Mouse (Mus musculus): ENCODE results near the gene Fam129c.

Fam129c gene

DNA sequence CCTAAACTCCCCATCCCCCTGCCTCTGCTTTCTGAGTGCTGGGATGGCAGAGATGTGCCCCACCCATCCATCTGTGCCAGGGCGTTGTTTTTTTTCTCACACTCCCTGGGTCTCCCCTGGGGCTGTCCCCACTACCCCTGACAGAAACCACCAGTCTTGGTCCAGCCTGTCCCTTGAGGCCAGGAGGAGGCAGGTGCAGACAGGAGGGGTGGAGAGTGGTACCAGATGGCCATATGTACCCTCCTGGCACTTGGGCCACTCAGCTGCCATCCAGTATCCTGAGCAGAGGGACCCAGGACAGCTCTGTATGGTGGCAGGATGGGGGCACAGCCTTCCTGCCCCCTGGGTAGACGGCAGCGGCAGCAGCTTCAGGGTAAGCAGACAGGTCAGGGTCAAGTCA, at the start of gene Fam129c:
Fam129c (plus strand) TSS at position 198 of the 400 bp plus-strand sequence.
- in situ Hi-C loops (cut with MboI; ENCODE audit: unreplicated experiment in 2 of 2) = loop anchor here (5.0 kb wide), 2 partner anchors 35 kb away; no protein-coding TSS in a partner anchor

DNA sequence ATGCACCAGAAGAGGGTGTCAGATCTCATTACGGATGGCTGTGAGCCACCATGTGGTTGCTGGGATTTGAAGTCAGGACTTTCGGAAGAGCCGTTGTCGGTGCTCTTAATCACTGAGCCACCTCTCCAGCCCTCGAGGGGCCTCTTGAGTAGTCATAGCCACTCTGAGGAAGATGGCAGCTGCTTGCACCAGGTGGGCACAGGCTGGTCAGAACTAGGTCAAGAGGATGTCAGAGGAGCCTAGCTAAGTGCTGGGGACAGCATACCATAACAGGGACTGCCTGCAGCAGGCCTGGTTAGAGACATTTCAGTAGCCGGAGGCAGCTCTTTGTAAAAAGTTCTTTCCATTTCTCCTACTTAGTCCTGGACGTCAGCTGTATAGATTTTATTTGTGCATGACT, 46.7 kb upstream of the Fam129c start:
- in situ Hi-C loops (cut with MboI; ENCODE audit: unreplicated experiment in 2 of 2) = loop anchor here in 1 of 2 experiments (10.0 kb wide), 1 partner anchor 184 kb away; no protein-coding TSS in a partner anchor

DNA sequence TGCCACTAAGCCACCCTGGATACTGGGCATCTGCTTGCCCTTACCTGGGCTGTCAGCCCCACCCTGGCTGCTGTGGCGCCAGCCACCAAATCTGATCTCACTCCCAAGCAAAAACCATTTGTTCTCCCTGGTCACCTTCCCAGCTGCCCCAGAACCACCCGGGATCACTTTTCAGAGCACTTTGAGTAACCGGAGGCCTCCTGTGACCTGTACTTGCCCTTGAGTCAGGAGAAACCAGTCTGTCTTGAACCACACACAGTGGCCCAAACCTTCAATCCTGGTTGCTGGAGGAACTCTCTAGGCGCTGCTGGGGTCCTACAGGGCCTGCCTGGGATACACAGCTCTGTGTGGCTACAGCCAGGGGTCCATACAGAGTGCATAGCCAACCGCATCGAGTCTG, 44.7 kb upstream of the Fam129c start:
- in situ Hi-C loops (cut with MboI; ENCODE audit: unreplicated experiment in 2 of 2) = loop anchor here in 1 of 2 experiments (10.0 kb wide), 1 partner anchor 182 kb away; no protein-coding TSS in a partner anchor

DNA sequence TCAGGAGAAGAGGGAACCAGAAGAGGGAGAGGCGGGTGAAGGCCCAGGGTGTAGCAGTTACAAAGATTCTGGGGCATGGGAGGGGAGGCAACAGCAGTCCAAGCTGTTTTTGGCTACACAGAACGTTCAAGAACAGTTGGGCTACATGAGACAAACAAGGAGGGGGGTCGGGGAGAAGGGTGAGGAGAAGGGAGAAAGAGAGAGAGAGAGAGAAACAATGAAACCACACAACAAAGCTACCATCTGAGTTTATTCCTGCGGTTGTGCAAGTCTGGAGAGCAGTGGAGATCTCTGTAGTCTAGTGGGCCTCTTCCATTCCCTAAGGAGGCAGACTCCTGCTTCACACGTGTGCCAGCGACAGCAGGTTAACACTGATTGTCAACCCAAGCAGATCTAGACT, 43.4 kb upstream of the Fam129c start:
- in situ Hi-C loops (cut with MboI; ENCODE audit: unreplicated experiment in 2 of 2) = loop anchor here in 1 of 2 experiments (10.0 kb wide), 1 partner anchor 181 kb away; no protein-coding TSS in a partner anchor

DNA sequence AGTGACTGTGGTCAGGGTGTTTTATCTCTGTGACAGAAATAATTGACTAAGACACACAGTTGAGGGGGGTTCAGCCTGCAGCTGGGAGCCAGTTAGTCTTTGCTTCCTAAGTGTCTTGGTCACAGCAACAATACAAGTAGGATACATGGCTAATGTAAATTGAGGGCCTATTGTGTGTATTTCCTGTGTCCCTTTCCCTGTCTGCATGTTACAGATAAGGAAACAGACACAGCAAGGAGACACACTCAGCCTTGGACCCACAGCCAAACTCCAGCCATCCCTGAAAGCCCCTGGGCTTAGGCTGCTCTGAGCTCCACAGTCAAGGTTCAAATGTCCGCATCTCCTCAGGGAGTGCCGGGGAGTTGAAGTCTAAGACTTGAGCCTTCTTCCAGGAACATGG, 42.8 kb upstream of the Fam129c start:
- in situ Hi-C loops (cut with MboI; ENCODE audit: unreplicated experiment in 2 of 2) = loop anchor here in 1 of 2 experiments (10.0 kb wide), 1 partner anchor 180 kb away; no protein-coding TSS in a partner anchor

DNA sequence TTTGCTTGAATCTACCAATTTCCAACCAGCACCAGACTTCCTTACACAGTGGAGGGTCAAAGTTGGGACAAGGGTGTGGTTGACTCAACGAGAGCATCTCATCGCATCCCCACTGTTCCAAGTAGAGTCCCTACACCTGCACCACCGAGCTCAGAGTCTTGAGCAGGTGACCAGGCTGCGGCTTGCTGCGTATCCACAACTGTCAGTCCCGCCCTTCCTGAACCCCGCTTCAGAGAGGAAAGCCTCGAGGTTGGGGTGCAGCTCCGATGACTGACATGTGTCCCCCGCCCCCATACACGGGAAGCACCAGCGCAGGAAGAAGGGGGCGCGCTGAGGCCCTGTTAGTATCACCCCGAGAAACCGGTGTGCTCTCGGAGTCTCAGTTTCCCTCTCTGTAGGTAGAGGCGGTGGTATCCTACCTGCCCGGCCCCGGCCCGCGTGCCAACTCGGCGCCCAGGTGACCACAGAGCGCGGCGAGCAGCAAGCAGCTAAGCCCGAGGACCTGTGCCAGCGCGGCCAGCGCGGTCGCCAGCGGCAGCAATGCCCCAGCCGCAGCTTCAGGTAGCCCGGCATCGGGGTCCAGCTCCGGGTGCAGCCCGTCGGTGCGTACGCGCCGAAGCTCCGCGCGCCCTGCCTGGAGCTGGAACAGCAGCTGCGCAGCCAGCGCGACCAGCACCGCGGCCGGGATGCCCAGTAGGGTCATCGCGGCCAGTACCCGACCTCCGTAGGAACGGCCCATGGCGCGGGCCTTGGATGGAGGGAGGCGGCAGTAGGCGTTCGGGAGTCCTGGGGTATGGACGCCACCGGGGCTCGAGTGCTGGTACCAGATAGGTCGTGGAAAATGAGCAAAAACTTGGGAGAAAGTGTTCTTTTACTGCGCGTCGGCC, 39.1 kb upstream of the Fam129c start, which contains the start of gene Tmem221:
Tmem221 (minus strand) TSS at position 801 of the 887 bp plus-strand sequence.
- in situ Hi-C loops (cut with MboI; ENCODE audit: unreplicated experiment in 2 of 2) = loop anchor here in 1 of 2 experiments (10.0 kb wide), 1 partner anchor 176 kb away; no protein-coding TSS in a partner anchor

DNA sequence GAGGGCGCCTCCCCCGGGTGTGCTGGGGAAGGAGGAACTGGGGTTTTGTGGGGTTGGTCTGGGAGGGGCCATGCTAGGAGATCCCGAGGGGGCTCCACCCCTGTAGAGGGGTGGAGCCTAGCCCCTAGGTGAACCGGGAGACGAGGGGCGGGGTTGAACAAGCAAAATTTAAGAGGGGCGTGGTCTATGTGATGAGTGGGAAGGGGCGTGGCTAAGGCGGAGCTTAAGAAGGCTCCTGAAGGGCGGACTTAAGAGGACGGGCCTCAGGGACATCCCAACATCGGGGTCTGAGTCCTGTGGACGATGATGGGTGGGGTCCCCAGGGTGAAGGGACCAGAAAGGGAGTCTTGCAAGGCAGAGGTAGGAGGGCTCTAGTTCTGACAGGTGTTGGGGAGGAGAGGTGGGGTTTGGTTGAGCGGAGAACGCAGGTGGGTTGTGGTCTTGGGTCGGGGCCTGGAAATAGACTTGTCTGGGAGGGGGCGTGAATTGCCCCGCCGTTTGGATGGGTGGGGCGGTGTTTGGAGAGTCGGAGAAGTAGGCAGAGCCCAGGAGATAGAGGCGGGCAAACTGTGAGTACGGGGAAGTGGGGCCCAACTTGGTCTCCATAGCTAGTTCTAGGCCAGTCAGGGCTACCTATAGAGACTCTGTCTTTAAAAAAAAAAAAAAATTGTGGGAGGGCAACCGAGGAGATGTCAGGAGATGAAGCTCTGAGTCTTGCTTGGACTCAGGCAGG, 38.3 kb upstream of the Fam129c start:
- in situ Hi-C loops (cut with MboI; ENCODE audit: unreplicated experiment in 2 of 2) = loop anchor here in 1 of 2 experiments (10.0 kb wide), 1 partner anchor 176 kb away; no protein-coding TSS in a partner anchor

DNA sequence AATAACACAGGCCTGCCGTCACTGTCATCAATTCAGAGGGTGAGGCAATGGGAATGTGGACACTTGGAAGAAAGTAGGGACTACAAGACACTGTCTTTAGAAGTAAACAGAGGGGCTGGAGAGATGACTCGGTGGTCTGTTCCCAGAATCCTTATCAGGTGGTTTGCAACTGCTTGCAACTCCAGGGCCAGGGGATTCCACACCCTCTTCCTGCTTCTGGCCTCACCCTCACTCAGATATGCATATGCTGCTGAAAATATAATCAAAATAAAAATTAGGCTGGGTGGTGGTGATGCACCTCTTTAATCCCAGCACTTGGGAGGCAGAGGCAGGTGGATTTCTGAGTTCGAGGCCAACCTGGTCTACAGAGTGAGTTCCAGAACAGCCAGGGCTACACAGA, 37.4 kb upstream of the Fam129c start:
- in situ Hi-C loops (cut with MboI; ENCODE audit: unreplicated experiment in 2 of 2) = loop anchor here (5.0 kb wide), 3 partner anchors 37 to 102 kb away; partner anchors contain the start of gene Fam129c (in 2 of the 2)

DNA sequence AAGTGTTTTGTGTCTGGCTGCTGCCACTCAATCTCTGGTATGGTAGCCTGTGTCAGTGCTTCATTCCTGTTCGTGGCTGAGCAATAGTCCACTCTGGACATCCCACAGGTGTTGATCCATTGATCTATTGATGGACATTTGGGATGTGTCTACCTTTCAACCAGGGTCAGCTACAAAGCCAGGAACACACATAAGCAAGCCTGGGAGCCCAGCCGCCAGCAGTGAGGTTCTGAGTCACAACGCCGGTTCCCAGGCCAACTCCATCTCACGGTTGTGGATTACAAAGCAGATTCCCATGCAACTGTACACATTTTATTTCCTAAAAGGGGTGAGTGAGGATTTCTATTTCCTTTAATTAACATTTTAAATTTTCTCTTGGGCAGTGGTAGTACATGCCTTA, 36.7 kb upstream of the Fam129c start:
- in situ Hi-C loops (cut with MboI; ENCODE audit: unreplicated experiment in 2 of 2) = loop anchor here (5.0 kb wide), 3 partner anchors 37 to 102 kb away; partner anchors contain the start of gene Fam129c (in 2 of the 2)

DNA sequence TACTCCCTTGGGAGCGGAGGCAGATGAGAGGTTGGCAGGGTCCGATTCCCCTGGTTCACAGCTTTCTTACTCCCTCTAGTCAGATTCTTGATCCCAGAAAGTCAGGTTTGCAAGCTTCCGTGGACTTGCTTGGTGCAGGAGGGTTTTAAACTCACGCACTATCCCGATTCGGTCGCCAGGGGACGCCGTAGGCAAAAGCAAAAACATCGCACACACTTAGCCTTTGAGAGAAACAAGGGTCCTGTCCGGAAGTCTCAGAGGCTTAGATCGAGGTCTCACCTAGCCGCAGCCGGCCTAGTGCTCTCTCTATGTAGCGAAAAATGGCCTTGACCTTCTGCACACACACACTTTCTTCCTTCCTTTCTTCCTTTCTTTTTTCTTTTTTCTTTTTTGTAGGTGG, 36.0 kb upstream of the Fam129c start:
- in situ Hi-C loops (cut with MboI; ENCODE audit: unreplicated experiment in 2 of 2) = loop anchor here (5.0 kb wide), 3 partner anchors 36 to 101 kb away; partner anchors contain the start of gene Fam129c (in 2 of the 2)

DNA sequence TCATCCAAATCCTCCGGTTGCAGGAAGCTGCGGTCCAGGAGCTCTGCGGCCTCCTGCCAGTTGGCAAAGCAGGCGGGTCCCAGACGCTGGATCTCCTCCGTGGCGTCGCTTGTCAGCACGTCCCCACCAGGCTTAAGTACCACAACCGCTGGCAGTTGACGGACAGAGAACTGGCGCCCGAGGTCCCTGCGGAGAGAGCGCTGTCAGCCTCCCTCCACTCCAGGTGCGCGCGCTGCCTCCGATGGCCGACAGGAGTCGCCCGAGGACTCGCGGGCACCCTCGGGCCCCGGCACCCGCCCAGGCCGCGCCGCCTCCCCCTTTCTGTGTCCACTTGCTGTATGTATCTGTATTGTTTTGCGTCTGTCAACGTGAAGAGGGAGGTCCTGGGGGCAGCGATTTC, 34.7 kb upstream of the Fam129c start:
- in situ Hi-C loops (cut with MboI; ENCODE audit: unreplicated experiment in 2 of 2) = loop anchor here (5.0 kb wide), 3 partner anchors 35 to 100 kb away; partner anchors contain the start of gene Fam129c (in 2 of the 2)

DNA sequence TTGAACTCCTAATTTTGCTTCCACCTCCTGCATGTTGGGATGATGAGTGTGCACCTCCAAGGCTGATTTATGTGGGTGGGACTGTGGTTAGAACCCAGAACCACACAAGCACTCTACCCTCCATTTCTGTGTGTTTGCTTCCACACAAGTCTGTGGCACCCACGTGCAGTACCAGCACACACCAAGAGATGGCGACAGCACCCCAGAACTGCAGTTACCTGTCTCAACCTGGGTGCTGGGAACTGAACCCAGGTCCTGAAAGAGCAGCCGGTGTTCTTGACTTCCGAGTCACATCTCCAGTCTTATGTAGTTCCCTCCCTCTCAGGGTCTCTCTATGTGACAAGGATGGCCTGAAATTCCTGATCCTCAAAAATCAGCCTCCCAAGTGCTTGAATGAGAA, 33.5 kb upstream of the Fam129c start:
- in situ Hi-C loops (cut with MboI; ENCODE audit: unreplicated experiment in 2 of 2) = loop anchor here (5.0 kb wide), 3 partner anchors 33 to 98 kb away; partner anchors contain the start of gene Fam129c (in 2 of the 2)

DNA sequence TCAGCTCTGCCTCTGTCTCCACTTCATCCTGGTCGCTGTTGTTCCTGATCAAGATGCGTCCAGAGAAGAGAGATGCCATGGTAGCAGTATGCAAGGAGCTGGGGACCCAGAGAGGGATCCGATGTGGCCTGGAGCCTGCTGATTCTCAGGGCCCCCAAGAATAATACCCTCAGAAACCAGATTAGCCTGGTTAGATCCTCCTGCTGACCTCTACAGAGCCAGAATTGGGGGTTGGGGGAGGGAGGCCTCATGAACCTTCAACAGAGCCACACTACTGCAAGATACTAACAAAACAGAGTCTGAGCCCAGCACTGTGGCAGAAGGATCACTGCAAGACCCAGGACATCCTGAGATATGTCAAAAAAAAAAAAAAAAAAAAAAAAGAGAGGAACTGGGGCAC, 30.9 kb upstream of the Fam129c start, which contains the start of gene Nxnl1:
Nxnl1 (minus strand) TSS at position 101 of the 400 bp plus-strand sequence.
- in situ Hi-C loops (cut with MboI; ENCODE audit: unreplicated experiment in 2 of 2) = no loop called here

DNA sequence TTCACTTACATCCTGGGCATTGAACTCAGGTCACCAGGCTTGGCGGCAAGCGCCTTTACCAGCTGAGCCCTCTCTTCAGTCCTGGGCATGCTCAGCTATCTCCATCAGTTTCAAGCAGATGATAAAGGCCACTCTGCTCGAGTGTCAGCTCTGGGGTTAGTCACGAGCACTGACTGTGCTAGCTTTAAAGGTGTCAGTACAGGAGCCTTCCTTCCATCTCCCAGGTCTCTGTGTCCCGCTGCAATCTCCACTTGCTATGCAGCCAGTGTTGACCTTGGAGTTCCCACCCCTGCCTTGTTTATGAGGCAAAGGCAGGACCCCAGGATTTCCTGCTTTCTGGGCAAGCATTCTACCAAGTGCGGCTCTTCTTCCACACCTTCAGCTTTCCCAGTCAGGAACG, 29.9 kb upstream of the Fam129c start:
- in situ Hi-C loops (cut with MboI; ENCODE audit: unreplicated experiment in 2 of 2) = no loop called here

DNA sequence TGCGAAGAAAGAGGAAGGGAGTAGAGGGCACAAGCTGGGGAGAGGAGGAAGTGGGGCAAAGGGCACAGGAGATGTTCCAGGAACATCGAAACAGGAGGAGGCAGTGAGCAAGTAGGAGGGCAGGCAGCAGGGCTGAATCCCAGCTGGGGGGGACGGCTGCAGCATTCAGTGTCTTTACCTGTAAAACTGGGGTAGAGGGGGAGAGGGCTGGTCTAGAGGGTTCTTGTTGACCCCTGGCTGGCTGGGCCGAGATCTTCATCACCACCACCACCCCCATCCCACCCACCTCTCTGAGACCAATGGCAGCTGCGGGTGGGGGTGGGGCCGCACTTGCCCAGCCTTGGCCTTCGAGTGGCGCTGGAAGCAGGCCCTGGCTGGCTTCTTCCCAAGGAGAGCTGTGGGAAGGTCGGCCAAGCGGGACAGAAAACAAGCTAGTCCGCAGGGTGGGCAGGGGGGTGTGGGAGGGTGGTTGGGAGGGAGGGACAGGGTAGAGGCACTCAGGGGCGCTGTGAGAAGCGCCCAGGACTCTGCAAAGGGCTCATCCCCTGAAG, 29.0 kb upstream of the Fam129c start, which contains the start of gene Slc27a1:
Slc27a1 (plus strand) TSS at position 496 of the 551 bp plus-strand sequence.
- in situ Hi-C loops (cut with MboI; ENCODE audit: unreplicated experiment in 2 of 2) = no loop called here

DNA sequence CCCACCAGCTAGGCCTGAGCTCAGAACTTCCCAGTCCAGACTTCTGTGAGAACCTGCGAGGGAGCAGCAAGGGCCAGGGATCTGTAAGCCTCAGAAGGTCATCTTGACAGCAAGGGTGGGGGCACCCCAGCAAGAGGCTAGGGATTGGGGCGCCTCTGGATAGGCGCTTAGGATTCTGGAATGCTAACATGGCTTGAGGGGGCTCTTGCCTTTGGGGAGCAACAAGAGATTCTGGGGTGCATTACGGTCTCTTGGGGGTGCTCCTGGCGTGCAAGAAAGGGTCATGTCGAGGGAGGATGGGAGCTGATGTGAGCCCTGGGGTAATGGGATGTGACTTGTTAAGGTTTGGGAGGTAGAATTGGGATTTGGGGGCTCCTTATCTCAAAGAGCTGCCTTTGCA, 28.5 kb upstream of the Fam129c start:
- in situ Hi-C loops (cut with MboI; ENCODE audit: unreplicated experiment in 2 of 2) = no loop called here

DNA sequence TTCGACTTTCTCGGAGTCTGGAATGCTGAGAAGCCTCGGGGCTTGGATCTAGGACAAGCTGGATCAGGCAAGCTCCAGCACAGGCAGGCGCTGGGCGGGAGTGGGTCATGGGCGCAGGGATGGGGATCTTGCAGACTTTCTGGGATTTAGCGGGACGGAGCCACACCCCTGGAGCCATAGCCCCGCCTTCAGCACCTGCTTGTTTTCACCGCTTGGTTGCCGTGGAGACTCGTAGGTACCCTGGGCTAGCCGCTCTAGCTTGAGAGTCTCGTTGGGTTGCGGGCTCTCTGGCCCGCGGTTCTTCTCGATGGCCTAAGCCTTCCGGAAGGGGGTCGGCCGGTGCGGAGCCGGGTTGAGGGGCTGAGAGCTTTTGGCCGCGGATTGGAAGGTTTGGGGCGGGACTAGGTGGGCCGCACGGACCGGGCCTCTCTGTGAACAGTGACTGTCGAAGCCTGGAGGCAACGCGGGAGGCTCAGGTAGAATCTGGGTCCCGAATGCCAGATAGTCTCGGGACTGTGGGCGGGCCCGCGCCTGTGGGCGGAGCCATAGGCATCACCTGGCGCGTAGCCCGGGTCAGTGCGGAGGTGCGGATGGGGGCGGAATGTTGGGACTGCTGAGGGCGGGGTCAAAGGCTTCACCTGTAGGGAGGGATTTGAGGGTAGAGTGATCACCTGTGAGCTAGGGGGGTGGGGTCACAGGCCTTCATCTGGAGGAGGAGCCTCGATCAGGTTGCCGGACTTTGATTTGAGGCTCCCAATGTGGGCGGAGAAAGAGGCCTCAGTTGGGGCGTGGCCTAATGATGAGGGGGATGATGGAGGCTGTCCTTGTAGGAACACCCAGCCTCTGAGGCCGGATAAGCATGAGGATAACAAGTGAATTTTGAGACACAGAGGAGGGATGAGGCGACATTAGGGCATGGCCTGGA, 27.8 kb upstream of the Fam129c start:
- in situ Hi-C loops (cut with MboI; ENCODE audit: unreplicated experiment in 2 of 2) = no loop called here

DNA sequence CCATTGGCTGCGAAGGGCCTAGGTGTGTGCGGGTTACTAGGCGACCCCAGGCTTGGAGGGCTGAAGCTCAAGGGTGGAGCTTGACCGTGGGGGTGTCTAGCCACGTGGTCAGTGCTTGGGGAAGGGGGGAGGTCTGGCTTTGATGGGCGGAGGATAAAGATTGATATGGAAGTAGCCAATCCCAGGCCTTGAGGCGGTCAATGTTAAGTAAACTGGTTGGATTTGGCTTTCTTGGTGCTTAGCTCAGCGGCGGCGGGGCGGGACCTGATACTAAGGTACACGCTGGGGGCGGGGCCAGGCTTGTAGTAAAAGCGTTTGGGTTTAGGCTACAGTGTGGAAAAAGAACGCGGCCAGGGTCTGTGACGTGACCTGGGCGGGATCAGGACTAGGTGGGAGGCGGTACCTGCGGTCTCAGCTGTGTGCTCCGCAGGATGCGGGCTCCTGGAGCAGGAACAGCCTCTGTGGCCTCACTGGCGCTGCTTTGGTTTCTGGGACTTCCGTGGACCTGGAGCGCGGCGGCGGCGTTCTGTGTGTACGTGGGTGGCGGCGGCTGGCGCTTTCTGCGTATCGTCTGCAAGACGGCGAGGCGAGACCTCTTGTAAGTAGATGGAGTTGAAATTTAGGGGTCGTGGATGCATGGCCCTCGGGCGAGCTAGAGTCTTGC, 27.0 kb upstream of the Fam129c start:
- in situ Hi-C loops (cut with MboI; ENCODE audit: unreplicated experiment in 2 of 2) = no loop called here
